Mouse (Mus musculus) midbrain, embryonic 14.5 days (tissue): Measurements from ENCODE around the gene Olfr706. TPM values are rescaled to one million over a fixed set of nuclear protein-coding genes. Genes with fewer than 3 reads are reported as not detected.

Source experiments
- polyA plus RNA-seq: library from polyadenylated mRNA; unstranded; fragments of >200 nt; fragmentation: Nextera tagmentation; extraction: Ambion mirVana; gene quantifications from 2 replicates; pipeline ENCODE4 v1.2.1, GENCODE M21; 2014

The Olfr706 gene
- polyA plus RNA-seq, 1 experiment from 2014 or later = not detected

Other genes with a start within 250 kb of the Olfr706 start
- not detected in 2 replicates for gene Olfr693, start 207.6 kb downstream of the Olfr706 start, polyA plus RNA-seq
- not detected in 2 replicates for gene Olfr694, start 196.3 kb downstream of the Olfr706 start, polyA plus RNA-seq
- gene Olfr695, start 171.8 kb downstream of the Olfr706 start, polyA plus RNA-seq = not detected in 2 replicates
- gene Olfr697, start 145.7 kb downstream of the Olfr706 start, polyA plus RNA-seq = not detected in 2 replicates
- not detected in 2 replicates for gene Olfr698, start 132.8 kb downstream of the Olfr706 start, polyA plus RNA-seq
- gene Olfr699, start 95.0 kb downstream of the Olfr706 start, polyA plus RNA-seq = not detected in 2 replicates
- not detected in 2 replicates for gene Olfr700, start 79.3 kb downstream of the Olfr706 start, polyA plus RNA-seq
- not detected in 2 replicates for gene Olfr701, start 74.0 kb downstream of the Olfr706 start, polyA plus RNA-seq
- not detected in 2 replicates for gene Olfr702, start 54.3 kb downstream of the Olfr706 start, polyA plus RNA-seq
- not detected in 2 replicates for gene Olfr703, start 44.8 kb downstream of the Olfr706 start, polyA plus RNA-seq
- gene Olfr704, start 25.0 kb downstream of the Olfr706 start, polyA plus RNA-seq = not detected in 2 replicates
- gene Olfr705, start 11.3 kb downstream of the Olfr706 start, polyA plus RNA-seq = not detected in 2 replicates
- not detected in 2 replicates for gene Olfr707, start 13.1 kb upstream of the Olfr706 start, polyA plus RNA-seq
- not detected in 2 replicates for gene Olfr1532-ps1, start 19.8 kb upstream of the Olfr706 start, polyA plus RNA-seq
- gene Olfr709-ps1, start 44.1 kb upstream of the Olfr706 start, polyA plus RNA-seq = not detected in 2 replicates
- gene Olfr710, start 60.1 kb upstream of the Olfr706 start, polyA plus RNA-seq = not detected in 2 replicates
- gene Olfr6, start 75.8 kb upstream of the Olfr706 start, polyA plus RNA-seq = not detected in 2 replicates
- gene Olfr711, start 87.3 kb upstream of the Olfr706 start, polyA plus RNA-seq = not detected in 2 replicates
- gene Olfr2, start 117.9 kb upstream of the Olfr706 start, polyA plus RNA-seq = not detected in 2 replicates
- not detected in 2 replicates for gene Olfr713, start 143.0 kb upstream of the Olfr706 start, polyA plus RNA-seq
- gene Olfr714, start 182.8 kb upstream of the Olfr706 start, polyA plus RNA-seq = not detected in 2 replicates
- not detected in 2 replicates for gene Olfr17, start 205.1 kb upstream of the Olfr706 start, polyA plus RNA-seq
- gene Olfr715b, start 222.2 kb upstream of the Olfr706 start, polyA plus RNA-seq = not detected in 2 replicates
- gene Olfr715, start 242.9 kb upstream of the Olfr706 start, polyA plus RNA-seq = not detected in 2 replicates